Mouse (Mus musculus): ENCODE data around the gene Ush1c.

DNA sequence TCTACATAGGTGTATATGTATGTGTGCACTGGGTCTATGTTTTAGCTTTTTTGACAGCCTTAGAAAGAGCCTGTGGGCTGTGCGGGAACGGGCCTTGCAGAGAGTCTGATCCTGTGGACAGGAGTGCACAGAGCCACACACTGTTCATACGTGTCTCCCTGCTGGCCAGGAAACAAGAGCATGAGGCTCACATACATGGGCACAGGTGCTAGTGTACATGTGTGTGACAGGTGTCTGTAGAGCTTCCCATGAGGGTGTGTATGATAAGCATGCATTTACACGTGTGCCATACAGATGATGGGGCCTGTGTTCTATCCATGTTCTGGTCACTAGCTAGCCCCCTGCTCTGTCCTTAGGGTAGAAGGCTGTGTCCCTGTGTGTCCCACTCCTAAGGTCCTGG is 48.1 kb upstream of the Ush1c start:
- TF ChIP-seq CTCF (IDR thresholded peaks at IDR 0.05; ENCODE audit: low read depth): no peak
- no peak for TF ChIP-seq EP300 (IDR thresholded peaks at IDR 0.05; ENCODE audit: low read depth)

All from heart, postnatal 0 days (tissue).